Mouse (Mus musculus) heart, postnatal 4 days (tissue): ENCODE measurements around the gene Mrps18c. TPM values are rescaled to one million over a fixed set of nuclear protein-coding genes. Genes with fewer than 3 reads are reported as not detected.

ENCODE experiments used
- DNase-seq: peaks from one replicate; pipeline ENCODE4 v3.0.0; 2021
- total RNA-seq, 2 experiments: library from RNA; stranded (reverse); gene quantifications; 2 replicates each; pipeline ENCODE4 v1.2.3; 2021

Mrps18c gene
- total RNA-seq, result 10 to 100 TPM; 83.1 to 91.2 TPM

DNA sequence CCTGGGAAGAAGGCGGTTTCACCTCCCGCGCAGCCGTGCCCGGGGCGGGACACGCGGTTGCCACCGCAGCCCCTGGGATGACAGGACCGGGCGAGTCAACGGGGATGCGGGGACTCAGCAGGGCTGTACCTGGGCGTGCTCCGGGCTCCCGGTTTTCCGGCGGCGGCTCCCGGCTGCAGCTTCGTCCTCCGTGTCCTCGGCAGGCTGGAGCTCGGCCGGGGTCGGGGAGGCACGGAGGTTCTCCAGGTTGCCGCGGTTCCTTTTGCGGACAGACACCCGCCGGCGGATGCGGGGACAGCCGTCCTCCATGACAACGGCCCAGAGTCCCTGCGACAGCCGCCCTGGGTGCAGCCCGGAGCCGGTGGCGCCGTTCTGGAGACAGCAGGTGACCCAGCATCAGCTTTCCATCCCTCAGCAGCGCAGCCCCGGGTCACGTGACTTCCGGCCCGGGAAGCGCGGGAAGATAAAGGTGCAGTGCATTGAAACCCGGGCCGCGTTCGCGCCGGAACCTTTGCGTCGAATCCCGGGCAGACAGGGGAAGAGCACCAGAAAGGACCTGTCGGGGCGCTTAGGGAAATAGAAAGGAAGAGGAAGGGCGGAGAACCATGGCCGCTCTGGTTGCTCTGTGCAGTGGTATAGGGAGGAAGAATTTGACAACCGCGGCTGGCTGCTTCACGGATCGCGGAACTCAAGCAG lies at the start of gene Mrps18c, which contains the start of gene Helq:
TSS of gene Mrps18c (plus strand) at position 463 of the 696 bp plus-strand sequence.
TSS of gene Helq (minus strand) at position 434 of the 696 bp plus-strand sequence.
- peak; percentile 90 for DNase-seq

DNA sequence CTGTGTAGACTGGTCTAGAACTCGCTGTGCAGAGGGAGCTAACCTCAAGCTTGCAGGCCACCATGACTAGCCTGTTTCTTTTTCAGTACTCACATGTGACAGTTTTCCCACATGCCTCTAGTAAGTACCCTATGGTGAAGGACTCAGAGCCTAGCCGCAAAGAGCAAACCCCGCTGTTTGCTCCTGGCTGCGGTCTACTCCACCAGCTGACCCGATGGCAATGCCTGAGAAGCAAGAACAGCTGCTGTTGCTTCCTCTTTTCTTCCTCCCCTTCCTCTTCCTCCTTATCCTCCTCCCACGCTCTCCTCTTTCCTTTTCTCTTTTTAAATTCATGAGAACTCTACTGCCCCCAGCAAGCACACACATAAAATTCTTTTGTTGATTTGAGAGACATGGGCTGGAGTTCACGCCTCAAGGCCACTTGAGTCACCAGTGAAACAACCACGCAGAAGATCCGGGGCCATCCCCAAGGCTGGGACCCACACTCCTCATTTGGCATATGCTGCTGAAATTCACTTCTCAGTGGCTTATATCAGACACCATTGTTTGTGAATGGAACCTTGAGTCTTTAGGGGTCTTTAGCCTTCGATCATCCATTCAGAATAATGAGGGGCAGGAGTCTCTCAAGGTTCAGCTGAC lies 47.7 kb upstream of the Mrps18c start:
- DNase-seq, result no peak

GRCm38 (mm10) chr5:100751655-100752054 lies 46.8 kb upstream of the Mrps18c start:
- no peak for DNase-seq

GRCm38 (mm10) chr5:100753407-100753806 lies 45.0 kb upstream of the Mrps18c start:
- no peak for DNase-seq

DNA sequence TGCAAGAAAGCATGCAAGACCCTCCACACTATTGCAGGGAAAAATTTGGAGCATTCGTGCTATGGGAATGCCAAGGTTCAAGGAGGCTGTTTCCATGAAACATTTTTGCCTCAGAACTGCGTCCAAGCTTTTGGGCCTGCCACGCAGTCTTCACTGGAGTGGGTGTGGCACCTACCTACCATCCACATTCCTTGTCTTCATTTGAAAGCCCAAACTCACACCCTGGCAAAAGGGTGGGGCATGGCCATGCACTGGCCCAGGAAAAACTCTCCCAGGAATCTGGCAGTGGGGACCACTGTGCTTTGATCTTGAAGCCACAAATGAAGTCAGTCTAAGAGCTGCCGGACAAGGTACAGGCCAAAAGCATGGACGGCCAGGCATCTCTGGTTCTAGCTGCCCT lies 40.3 kb upstream of the Mrps18c start:
- DNase-seq, result no peak

GRCm38 (mm10) chr5:100760049-100760663 lies 38.3 kb upstream of the Mrps18c start:
- DNase-seq, result no peak

DNA sequence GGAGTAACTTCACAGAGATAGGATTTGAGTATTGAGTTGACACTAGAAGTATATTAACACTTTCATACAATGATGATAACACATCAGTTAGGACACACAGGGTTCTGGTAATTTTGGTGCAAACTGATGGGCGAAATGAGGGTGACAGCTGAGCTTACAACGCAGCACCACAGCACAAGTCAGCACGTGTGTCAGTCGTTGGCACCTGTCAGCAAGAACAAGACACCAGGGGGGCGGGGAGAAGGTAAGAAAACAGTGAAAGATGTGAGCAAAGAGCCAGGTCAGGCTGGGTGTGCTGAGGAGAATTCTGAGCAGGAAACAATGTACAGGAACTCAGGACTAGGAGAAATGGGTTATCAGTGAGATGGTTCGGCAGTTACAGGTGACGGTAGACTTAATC lies 36.7 kb upstream of the Mrps18c start:
- DNase-seq, result no peak

- DNase-seq, result no peak
These were observed 32.4 kb upstream of the Mrps18c start for GRCm38 (mm10) chr5:100766026-100766425.

DNA sequence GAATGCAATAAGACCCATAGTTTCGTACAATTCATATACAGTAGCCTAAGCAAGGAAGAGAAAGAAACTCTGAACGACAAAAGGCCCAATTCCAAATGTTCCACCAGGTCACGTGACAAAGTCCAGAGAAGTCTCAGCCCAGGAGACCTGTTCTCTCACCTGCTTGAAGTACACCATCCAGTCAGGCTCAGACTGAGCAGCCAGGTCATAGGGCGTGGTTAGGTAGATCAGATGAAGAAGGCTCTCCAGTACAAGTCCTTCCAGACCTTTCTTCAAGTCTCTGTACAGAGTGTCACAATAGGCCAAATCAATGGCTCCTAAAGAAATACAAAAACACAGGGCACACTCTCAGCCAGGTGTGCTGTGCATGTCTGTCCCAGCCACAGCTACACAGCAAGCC lies 26.9 kb upstream of the Mrps18c start:
- DNase-seq, result no peak

DNA sequence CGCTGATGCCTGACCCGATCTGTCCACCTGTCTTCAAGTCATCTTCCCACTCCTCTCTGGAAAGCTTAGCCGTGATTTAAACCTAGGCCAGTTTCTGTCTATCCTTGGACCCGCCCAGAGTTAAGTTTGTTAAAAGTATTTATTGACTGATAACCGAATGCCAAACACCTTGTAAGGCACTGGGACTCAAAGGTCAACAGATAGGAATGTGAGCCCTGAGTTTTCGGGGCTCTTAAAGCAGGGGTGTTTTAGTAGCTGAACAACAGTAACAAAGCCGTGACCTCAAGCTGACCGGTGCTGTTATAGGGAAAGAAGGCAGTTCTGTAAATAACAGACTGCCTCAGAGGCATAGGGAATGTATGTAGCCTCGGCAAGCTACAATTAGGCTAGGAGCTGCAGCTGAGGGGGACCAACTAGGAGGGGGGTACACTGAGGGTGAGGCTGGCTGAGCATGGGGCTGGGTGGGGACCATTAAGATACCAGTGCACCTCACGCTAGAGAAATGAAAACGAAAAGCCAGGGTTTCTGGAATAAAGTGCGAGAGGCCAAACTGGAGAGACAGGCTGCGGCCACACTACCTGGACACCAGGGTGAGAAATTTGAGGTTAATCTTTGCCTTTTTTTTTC lies 22.5 kb upstream of the Mrps18c start:
- DNase-seq, result no peak

GRCm38 (mm10) chr5:100776900-100777299 lies 21.5 kb upstream of the Mrps18c start:
- DNase-seq, result no peak

DNA sequence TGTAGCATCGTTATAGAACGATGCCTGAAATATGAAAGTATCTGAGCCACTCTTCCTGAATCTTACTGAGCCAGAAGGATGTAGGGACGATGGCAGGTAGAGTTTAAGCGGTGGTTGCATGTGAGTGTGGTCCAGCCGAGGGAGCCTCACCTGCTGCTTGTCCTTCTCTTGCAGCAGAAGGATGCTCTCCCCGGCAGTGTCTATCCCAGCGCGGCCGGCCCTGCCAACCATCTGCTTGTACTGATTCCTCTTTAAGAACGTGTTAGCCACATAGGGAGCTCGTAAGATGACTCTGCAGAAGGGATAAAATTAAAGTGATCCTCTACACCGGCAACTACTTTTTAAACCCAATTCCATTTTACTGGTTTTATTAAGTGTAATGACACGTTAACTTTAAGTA lies 19.4 kb upstream of the Mrps18c start:
- DNase-seq, result no peak

DNA sequence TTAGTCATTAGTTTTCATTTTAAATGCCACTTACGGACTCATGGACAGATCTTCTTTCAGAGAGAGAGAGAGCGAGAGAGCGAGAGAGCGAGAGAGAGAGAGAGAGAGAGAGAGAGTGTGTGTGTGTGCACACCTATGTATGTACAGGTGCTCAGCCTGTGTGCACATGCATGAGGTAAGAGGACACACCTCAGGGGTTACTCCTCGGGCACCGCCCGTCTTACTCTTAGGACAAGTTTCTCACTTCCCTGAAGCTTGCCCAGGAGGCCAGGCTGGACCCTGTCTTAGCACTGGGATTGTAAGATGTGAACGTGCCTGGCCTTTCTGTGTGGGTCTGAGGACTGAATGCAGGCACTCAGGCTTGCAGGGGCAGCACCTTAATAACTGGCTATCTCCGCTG lies 10.9 kb upstream of the Mrps18c start:
- DNase-seq, result no peak

DNA sequence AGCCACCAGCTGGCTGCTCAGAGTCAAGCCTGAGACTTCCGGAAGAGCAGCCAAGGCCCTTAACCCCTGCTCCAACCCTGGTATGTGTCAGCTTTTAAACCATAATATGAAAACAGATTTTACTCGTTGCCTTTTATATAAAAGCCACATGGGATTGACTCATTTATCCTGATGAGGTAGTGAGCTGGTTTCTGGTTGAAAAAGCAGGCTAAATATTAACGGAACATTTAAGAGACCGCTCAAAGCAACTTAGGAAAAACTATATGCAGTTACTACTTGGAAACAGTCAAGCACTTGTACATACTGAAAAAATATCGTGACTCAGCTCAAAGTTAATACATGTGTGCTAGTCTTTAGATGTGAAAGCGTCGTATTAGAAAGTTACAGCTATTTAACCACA lies 6.2 kb upstream of the Mrps18c start:
- DNase-seq, result no peak

- no peak for DNase-seq
These were observed 4.3 kb upstream of the Mrps18c start for GRCm38 (mm10) chr5:100794084-100794483.

DNA sequence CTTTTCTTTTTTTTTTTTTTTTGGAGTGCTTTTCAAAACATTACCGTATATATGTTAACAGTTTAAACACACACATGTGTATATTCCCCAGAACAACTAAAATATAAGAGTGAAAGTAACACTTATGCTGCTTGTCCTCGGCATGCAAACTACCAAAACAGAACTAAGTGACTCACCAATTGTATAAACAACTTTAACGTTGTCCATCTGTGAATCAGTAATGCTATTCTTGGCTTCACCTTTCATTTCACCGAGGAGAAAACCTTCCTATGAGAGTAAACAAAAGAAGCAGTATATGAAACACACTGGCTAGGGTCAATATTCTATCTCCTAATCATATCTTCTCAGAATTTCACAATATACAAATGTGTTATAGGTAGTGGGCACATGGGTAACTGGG lies 19.9 kb downstream of the Mrps18c start:
- DNase-seq, result no peak

DNA sequence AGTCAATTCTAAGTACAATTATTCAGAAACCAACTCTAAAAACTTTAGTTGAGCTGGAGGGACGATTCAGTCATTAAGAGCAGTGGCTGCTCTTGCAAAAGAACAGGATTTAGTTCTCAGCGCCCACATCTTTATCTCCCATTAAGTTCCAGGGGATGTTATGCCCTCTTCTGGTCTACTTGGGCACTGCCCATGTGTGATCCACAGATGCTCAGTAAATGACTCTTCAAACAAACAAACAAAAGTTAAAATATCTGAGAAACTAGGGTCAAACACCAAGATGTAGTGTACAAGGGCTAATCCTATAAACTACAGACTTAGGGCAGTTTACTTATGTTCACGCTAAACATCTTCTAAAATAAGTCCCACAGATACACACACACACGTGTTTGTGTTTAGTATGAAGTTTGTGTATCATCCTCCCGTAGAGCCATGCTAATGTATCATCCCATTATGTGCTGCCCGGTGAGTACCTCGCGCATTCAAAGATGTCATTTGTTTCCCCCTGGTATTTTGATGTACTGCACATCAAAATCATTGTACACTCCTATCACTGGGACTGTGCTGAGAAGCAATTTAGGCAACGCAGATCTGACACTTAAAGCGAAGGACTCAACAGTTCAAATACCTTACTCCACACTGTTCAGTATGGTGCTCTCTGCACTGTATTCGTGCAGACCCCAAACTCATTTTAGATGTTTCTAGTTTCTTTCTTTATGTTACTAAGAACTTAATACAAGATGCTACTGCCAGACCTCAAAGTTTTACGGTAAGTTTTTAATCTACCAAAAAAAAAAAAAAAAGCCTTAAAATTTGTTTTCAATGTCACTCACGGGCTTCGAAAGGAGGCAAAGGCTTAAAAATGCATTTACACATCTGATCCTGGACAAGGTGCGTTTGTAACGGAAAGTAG lies 21.4 kb downstream of the Mrps18c start:
- no peak for DNase-seq

GRCm38 (mm10) chr5:100820483-100821184 lies 22.2 kb downstream of the Mrps18c start, which contains the start of gene Abraxas1:
TSS of gene Abraxas1 (minus strand) at chr5:100820965.
- DNase-seq, result peak; percentile 88

- DNase-seq, result no peak
These were observed 22.9 kb downstream of the Mrps18c start for GRCm38 (mm10) chr5:100821375-100821774.

GRCm38 (mm10) chr5:100822826-100823225 lies 24.4 kb downstream of the Mrps18c start:
- no peak for DNase-seq

- no peak for DNase-seq
These were observed 27.5 kb downstream of the Mrps18c start for GRCm38 (mm10) chr5:100825975-100826374.
